Mouse (Mus musculus) MEL (cell line): ENCODE results near the gene Hoxb4. TPM values are rescaled to one million over a fixed set of nuclear protein-coding genes. Genes with fewer than 3 reads are reported as not detected.

Source experiments
- DNase-seq: peaks from one replicate; pipeline ENCODE4 v3.0.0; 2011; ENCODE audit warnings: low read depth, low spot score
- H3K27ac ChIP-seq: 2 replicates; pipeline ENCODE4 v1.5.1; 2012; ENCODE audit warnings: low read depth, mild to moderate bottlenecking, control low read depth, low read length, moderate library complexity; ENCODE audit not compliant: control insufficient read depth
- H3K27me3 ChIP-seq, 2 experiments: fragments of 150-350 bp in 1 of 2; sonication (generic) in 1 of 2; 2 replicates each; pipeline ENCODE4 v1.6.1; 2012; ENCODE audit warnings: low read length in 2 of 2, mild to moderate bottlenecking in 2 of 2, improper control_type of control experiment in 1 of 2, moderate library complexity in 1 of 2; ENCODE audit not compliant: insufficient read depth in 2 of 2, control insufficient read depth in 1 of 2
- H3K36me3 ChIP-seq, 2 experiments: 2 replicates each; pipeline ENCODE4 v1.6.1; 2012 to 2014; ENCODE audit warnings: low read length in 2 of 2, improper control_type of control experiment in 1 of 2, inconsistent platforms in 1 of 2, mild to moderate bottlenecking in 1 of 2; ENCODE audit not compliant: insufficient read depth in 2 of 2, control insufficient read depth in 1 of 2
- H3K4me1 ChIP-seq, 2 experiments: fragments of 150-350 bp in 1 of 2; sonication (generic) in 1 of 2; 2 replicates each; pipeline ENCODE4 v1.6.1; 2012; ENCODE audit warnings: low read length in 2 of 2, improper control_type of control experiment in 1 of 2, mild to moderate bottlenecking in 1 of 2; ENCODE audit not compliant: insufficient read depth in 2 of 2, control insufficient read depth in 1 of 2
- H3K4me3 ChIP-seq, 2 experiments: fragments of 150-350 bp in 1 of 2; sonication (generic) in 1 of 2; 2 replicates each; pipeline ENCODE4 v1.5.1; 2012; ENCODE audit warnings: low read depth in 2 of 2, low read length in 2 of 2, mild to moderate bottlenecking in 2 of 2, moderate library complexity in 2 of 2, control low read depth in 1 of 2, improper control_type of control experiment in 1 of 2; ENCODE audit not compliant: control insufficient read depth in 1 of 2, insufficient read depth in 1 of 2
- H3K79me2 ChIP-seq: 2 replicates; pipeline ENCODE4 v1.6.1; 2012; ENCODE audit warnings: mild to moderate bottlenecking, low read length, moderate library complexity; ENCODE audit not compliant: control insufficient read depth, poor library complexity, insufficient read depth
- H3K9ac ChIP-seq: 2 replicates; pipeline ENCODE4 v1.6.1; 2012; ENCODE audit warnings: low read depth, mild to moderate bottlenecking, control low read depth, low read length, moderate library complexity; ENCODE audit not compliant: control insufficient read depth, poor library complexity, severe bottlenecking
- H3K9me3 ChIP-seq: fragments of 150-350 bp; sonication (generic); replicated peaks from 2 replicates; pipeline ENCODE4 v1.6.1; 2012; ENCODE audit warnings: mild to moderate bottlenecking, low read length, improper control_type of control experiment, moderate library complexity; ENCODE audit not compliant: insufficient read depth
- BHLHE40 ChIP-seq: IDR thresholded peaks from 2 replicates; pipeline ENCODE4 v1.6.1; 2012; ENCODE audit warnings: low read depth, mild to moderate bottlenecking, inconsistent platforms, low read length, improper control_type of control experiment, borderline replicate concordance
- CHD1 ChIP-seq: IDR thresholded peaks from 2 replicates; pipeline ENCODE4 v1.6.1; 2012; ENCODE audit warnings: low read depth, mild to moderate bottlenecking, inconsistent platforms, low read length, improper control_type of control experiment
- CHD2 ChIP-seq: IDR thresholded peaks from 2 replicates; pipeline ENCODE4 v1.6.1; 2011; ENCODE audit warnings: low read length, improper control_type of control experiment
- CTCF ChIP-seq, 3 experiments: IDR thresholded peaks in 2 of 3; conservative IDR thresholded peaks in 1 of 3; 2 replicates each; pipeline ENCODE4 v1.5.1; 2011 to 2012; ENCODE audit warnings: low read length in 3 of 3, low read depth in 2 of 3, mild to moderate bottlenecking in 2 of 3, improper control_type of control experiment in 1 of 3, inconsistent platforms in 1 of 3, mixed read lengths in 1 of 3, moderate library complexity in 1 of 3; ENCODE audit not compliant: control insufficient read depth in 1 of 3, insufficient read depth in 1 of 3, poor library complexity in 1 of 3, severe bottlenecking in 1 of 3
- E2F4 ChIP-seq: IDR thresholded peaks from 2 replicates; pipeline ENCODE4 v1.6.1; 2011; ENCODE audit warnings: low read depth, low read length, improper control_type of control experiment, borderline replicate concordance
- ELF1 ChIP-seq: IDR thresholded peaks from 2 replicates; pipeline ENCODE4 v1.6.1; 2014; ENCODE audit warnings: low read depth, mild to moderate bottlenecking, inconsistent platforms, low read length, improper control_type of control experiment, moderate library complexity
- ETS1 ChIP-seq: IDR thresholded peaks from 2 replicates; pipeline ENCODE4 v1.6.1; 2012; ENCODE audit warnings: low read depth, mild to moderate bottlenecking, inconsistent platforms, low read length, improper control_type of control experiment, moderate library complexity
- MAFK ChIP-seq: IDR thresholded peaks from 2 replicates; pipeline ENCODE4 v1.6.1; 2011; ENCODE audit warnings: low read depth, mild to moderate bottlenecking, low read length, improper control_type of control experiment, borderline replicate concordance
- MXI1 ChIP-seq: IDR thresholded peaks from 2 replicates; pipeline ENCODE4 v1.6.1; 2011; ENCODE audit warnings: mild to moderate bottlenecking, low read depth, low read length, improper control_type of control experiment
- MYB ChIP-seq: IDR thresholded peaks from 2 replicates; pipeline ENCODE4 v1.6.1; 2011; ENCODE audit warnings: mild to moderate bottlenecking, low read depth, low read length, improper control_type of control experiment
- MYC ChIP-seq: IDR thresholded peaks from 2 replicates; pipeline ENCODE4 v1.6.1; 2011; ENCODE audit warnings: low read depth, mild to moderate bottlenecking, low read length, improper control_type of control experiment, moderate library complexity
- NELFE ChIP-seq: IDR thresholded peaks from 2 replicates; pipeline ENCODE4 v1.6.1; 2011; ENCODE audit warnings: low read depth, low read length, improper control_type of control experiment
- NRF1 ChIP-seq: IDR thresholded peaks from 2 replicates; pipeline ENCODE4 v1.6.1; 2014; ENCODE audit warnings: low read depth, mild to moderate bottlenecking, inconsistent platforms, low read length, improper control_type of control experiment, moderate library complexity; ENCODE audit not compliant: poor library complexity, insufficient read depth, severe bottlenecking
- RAD21 ChIP-seq: IDR thresholded peaks from 2 replicates; pipeline ENCODE4 v1.6.1; 2011; ENCODE audit warnings: mild to moderate bottlenecking, low read depth, low read length, improper control_type of control experiment
- ZC3H11A ChIP-seq: IDR thresholded peaks from 2 replicates; pipeline ENCODE4 v1.6.1; 2012; ENCODE audit warnings: low read depth, mild to moderate bottlenecking, inconsistent platforms, low read length, improper control_type of control experiment
- ZMIZ1 ChIP-seq: IDR thresholded peaks from 2 replicates; pipeline ENCODE4 v1.6.1; 2012; ENCODE audit warnings: low read depth, mild to moderate bottlenecking, inconsistent platforms, low read length, improper control_type of control experiment, moderate library complexity
- polyA plus RNA-seq, 2 experiments: library from polyadenylated mRNA; stranded (reverse) in 1 of 2; unstranded in 1 of 2; fragments of >175 nt in 1 of 2; fragments of >200 nt in 1 of 2; gene quantifications; 2 replicates each; pipeline versions ENCODE4 v1.2.1 to v1.2.4; 2012; ENCODE audit warnings: low replicate concordance in 2 of 2, low read depth in 1 of 2; ENCODE audit not compliant: insufficient read length in 2 of 2, insufficient read depth in 1 of 2, missing spikeins in 1 of 2
- total RNA-seq: library from RNA; depleted of rRNA; stranded (reverse); fragments of 300-350 nt; gene quantifications from 2 replicates; pipeline ENCODE4 v1.2.3, GENCODE M21; 2012

The Hoxb4 gene
- total and polyA plus RNA-seq, 3 experiments, result not detected

- DNase-seq, result no peak
- H3K4me1 ChIP-seq, result no peaks in the 10 kb centered on the region
- TF ChIP-seq E2F4 (no peak), MXI1 (no peak), BHLHE40 (no peak), NRF1 (no peak), ZC3H11A (no peak), NELFE (no peak), RAD21 (no peak), CHD2 (no peak), CTCF (IDR thresholded peaks at IDR 0.05 in 2 of 3, conservative IDR thresholded peaks at IDR 0.05 in 1 of 3; ENCODE audit: control insufficient read depth in 1 of 3, insufficient read depth in 1 of 3, low read depth in 2 of 3, low read length in 3 of 3, poor library complexity in 1 of 3, severe bottlenecking in 1 of 3) (no peak), MYB (no peak)
- TF ChIP-seq, all 39 proteins: peak for 0
- no peaks in the 10 kb centered on the region for H3K9me3 ChIP-seq
- H3K79me2 ChIP-seq, result no peaks in the 10 kb centered on the region
- H3K9ac ChIP-seq, result no peak overlapping the region
- H3K27me3 ChIP-seq, result no peaks in the 10 kb centered on the region; a peak in 2 of 4 replicates
- H3K27ac ChIP-seq, result no peak overlapping the region
- H3K4me3 ChIP-seq, result peak overlapping the region; percentile 7 to 10; a peak in 2 of 4 replicates
- no peaks in the 10 kb centered on the region for H3K36me3 ChIP-seq
Measured at GRCm38 (mm10) chr11:96310183-96310938, 7.7 kb upstream of the Hoxb4 start.

GRCm38 (mm10) chr11:96311097-96311496 lies 7.0 kb upstream of the Hoxb4 start:
- Histone ChIP-seq H3K36me3 (no peaks in the 10 kb centered on the region), H3K9ac (no peak overlapping the region), H3K27ac (no peak overlapping the region), H3K4me1 (no peaks in the 10 kb centered on the region), H3K4me3 (peak overlapping the region; percentile 10 to 32; a peak in 2 of 4 replicates), H3K79me2 (no peaks in the 10 kb centered on the region), H3K27me3 (no peaks in the 10 kb centered on the region; a peak in 3 of 4 replicates), H3K9me3 (no peaks in the 10 kb centered on the region)
- TF ChIP-seq CHD1 (no peak), ETS1 (no peak), ELF1 (no peak), ZMIZ1 (no peak), RAD21 (no peak), MAFK (no peak), MYC (no peak)
- DNase-seq, result peak; percentile 6
